Mouse (Mus musculus) cortical plate, adult 2 months (tissue): ENCODE measurements at regions not wholly inside any gene's neighbourhood (a gene's known extent, or its start where the extent isn't known, plus 50 kb on each side); places are given as distances from the start of the nearest gene placed in this dataset.

ENCODE experiments used
- CTCF ChIP-seq: fragments of 200-500 bp; IDR thresholded peaks from 2 replicates; pipeline ENCODE4 v1.5.1; 2011; ENCODE audit warnings: mild to moderate bottlenecking, control low read depth, low read length; ENCODE audit not compliant: insufficient read depth; ENCODE audit errors: extremely low read depth
- POLR2A ChIP-seq: fragments of 200-500 bp; IDR thresholded peaks from 2 replicates; pipeline ENCODE4 v1.6.1; 2011; ENCODE audit warnings: mild to moderate bottlenecking, low read length, control low read depth; ENCODE audit not compliant: insufficient read depth; ENCODE audit errors: extremely low read depth

DNA sequence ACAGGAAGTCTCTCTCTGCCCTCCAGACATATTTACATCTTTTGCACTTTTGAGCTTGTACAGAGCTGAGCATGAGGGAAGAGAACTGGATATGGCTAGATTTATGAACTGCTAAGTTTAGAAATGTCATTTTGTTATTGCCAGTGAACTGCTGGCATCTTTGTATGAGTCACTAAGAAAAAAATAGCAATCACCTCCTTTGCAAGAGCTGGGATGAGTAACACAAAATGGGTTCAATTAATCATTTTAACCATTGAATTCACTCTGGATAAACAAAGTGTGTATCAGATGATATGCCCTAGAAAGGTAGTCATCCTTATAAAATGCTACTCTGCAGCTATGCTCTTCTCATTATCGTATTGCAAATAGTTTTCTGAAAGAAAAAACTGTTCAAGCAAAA lies 214.7 kb upstream of the Zfp352 start:
- TF ChIP-seq POLR2A (no peak), CTCF (no peak)
